Mouse (Mus musculus): ENCODE results near the gene Dhdh. TPM values are rescaled to one million over a fixed set of nuclear protein-coding genes. Genes with fewer than 3 reads are reported as not detected.
"Not testable (repeated sequence)": the region's sequence is repeated elsewhere in the genome, so short reads cannot be mapped to it uniquely, and the experiment has no call there.

Dhdh gene
- total RNA-seq (2014; fragmentation: Nextera tagmentation): 29.3 and 31.1 TPM in 2 replicates
- total RNA-seq (2017): 18.4 and 20.2 TPM in 2 replicates

DNA sequence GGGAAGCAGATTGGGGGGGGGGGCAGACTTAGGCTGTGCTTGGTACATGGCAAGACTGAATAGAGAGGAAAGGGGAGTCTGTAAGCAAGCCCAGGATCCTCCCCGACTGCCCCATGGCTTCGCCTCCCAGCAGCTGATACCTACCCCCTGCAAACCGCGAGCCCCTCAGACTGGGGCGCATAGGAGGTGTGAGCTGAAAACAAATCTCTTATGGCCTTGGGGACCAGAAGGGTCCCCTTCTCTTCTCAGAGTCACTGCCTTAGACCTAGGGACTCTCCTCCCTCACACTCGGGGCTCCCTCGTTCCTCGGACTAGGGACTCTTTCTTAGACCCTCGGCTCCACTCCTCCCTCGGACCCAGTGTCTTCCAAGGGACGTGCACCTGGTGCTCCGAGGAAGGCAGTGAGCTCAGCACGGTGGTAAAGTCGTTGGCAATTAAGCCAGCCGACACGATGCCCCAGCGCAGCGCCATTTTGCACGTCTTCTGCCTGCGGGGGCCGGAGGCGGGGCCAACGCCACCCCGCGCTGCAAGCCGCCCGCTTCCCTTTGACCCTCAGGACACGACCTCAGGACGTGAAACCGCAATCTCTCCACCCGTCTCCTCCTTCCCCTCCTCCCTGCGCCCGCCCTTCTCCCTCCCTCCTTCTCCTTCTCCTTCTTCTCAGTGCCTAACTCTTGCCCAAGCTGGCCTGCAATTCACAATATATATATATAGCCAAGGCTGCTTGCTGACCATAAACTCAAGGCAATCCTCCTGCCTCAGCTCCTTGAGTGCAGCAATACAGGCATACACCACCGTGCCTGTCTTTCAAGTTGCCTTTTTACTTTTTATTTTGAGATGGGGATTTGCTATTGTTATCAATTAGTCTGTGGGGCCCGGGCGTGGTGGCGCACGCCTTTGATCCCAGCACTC is at the start of gene Dhdh:
Gene Dhdh, minus strand, starts transcription at position 513 of the 912 bp plus-strand sequence.
- peak; percentile 96 for ATAC-seq (replicated peaks; ENCODE audit: poor library complexity, severe bottlenecking)

DNA sequence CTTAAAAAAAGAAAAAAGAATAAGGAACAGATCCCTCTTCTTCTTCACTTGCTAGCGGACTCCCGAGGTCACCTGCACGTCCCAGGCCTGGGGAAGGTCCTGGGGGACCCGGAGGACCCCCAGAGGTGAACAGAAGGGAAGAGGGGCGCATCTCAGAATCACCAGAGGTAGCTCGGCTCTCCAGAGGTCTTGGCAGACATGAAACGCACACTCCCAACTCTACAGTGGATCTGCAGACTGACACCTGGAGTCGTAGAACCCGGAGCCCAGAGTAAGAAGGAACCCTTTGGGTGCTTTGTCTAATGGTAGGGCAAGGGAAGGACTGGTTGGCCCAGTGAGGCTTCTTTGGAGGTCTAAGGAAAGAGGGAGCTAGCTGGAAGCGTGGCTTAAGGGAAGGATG is 49.0 kb upstream of the Dhdh start:
- ATAC-seq (replicated peaks; ENCODE audit: poor library complexity, severe bottlenecking): no peak

- ATAC-seq (replicated peaks; ENCODE audit: poor library complexity, severe bottlenecking): no peak
Measured at GRCm38 (mm10) chr7:45535676-45536075, 47.1 kb upstream of the Dhdh start.

DNA sequence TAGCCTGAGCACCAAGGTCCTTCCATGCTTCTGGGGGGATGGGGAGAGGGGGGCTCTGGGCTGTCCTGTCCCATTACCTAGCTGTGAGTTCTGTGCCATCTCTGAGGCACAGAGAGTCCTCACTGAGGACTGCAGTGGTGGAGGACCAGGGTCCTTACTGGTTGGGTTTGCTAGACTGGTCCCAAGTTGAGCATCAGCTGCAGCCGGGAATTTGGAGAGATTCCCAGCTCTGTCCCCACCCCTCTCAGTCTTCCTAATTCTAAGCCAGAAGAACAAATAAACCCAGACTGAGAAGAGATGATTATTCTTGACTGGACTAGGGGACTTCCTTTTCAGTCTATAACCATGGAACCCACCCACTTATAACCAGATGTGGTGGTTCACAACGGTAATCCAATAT is 42.0 kb upstream of the Dhdh start:
- no peak for ATAC-seq (replicated peaks; ENCODE audit: poor library complexity, severe bottlenecking)

DNA sequence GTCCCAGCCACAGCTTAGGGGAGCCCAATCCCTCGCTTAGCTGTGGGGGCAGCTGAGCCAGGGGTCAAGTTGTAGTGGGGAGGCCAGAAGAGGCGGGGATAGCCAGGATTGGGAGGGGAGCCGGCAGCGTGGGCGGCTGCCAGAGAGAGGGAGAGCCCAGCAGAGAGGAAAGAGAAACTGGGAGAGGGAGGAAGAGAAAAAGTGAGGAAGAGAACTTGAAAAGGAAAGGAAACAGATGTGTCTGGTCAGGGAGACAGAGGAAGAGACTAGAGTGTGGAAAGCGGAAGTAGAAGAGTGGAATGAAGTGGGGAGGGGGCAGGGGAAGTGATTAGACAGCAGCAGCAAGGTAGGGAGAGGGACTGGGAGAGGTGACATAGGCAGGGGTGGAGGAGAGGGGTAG is 40.9 kb upstream of the Dhdh start:
- peak; percentile 44 for ATAC-seq (replicated peaks; ENCODE audit: poor library complexity, severe bottlenecking)

DNA sequence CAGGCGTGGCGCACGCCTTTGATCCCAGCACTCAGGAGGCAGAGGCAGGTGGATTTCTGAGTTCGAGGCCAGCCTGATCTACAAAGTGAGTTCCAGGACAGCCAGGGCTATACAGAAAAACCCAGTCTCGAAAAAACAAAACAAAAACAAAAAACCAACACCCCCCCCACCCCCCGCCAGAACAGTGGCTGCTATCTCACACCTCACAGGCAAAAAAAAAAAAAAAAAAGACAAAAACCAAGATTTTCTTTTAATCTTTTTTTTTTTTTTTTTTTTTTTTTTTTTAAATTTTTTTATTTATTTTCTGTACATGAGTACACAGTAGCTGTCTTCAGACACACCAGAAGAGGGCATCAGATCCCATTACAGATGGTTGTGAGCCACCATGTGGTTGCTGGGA is 38.6 kb upstream of the Dhdh start:
- not testable (repeated sequence) for ATAC-seq (replicated peaks; ENCODE audit: poor library complexity, severe bottlenecking)

GRCm38 (mm10) chr7:45526474-45527120 is 38.0 kb upstream of the Dhdh start:
- ATAC-seq (replicated peaks; ENCODE audit: poor library complexity, severe bottlenecking): no peak

DNA sequence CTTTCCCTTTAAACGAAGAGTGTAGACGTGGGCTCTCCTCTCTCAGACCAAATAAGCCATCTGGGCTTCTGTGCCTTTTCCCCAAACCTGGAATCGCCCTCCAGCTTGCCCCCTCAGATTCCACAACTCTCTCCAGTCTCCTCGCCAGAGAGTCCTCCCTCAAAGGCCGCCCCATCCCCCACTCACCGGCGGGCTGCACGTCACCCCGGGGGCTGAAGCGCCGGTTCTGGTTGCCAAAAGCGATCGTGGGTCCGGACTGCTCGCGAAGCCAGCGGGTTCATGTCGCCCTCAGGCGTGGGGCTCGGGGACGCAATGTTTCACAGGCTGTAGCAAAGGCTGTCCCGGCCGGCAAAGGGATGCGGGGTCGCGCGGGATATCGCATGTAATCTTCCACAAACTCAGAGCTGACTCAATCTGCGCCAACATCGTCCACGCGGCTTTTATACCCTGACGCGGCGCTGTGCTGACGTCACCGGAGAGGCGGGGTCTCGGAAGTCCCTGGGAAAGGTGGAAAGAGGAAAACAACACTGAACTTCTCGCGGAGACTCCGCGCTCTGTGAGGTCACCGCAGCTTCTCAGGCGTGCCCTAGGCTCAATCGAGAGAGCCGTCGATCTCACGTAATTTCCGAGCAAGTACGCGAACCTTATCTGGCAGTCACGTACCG is 37.3 kb upstream of the Dhdh start, which contains the start of the genes Ppp1r15a and Plekha4:
Gene Ppp1r15a, minus strand, starts transcription at position 460 of the 665 bp plus-strand sequence.
Gene Plekha4, plus strand, starts transcription at position 522 of the 665 bp plus-strand sequence.
- ATAC-seq (replicated peaks; ENCODE audit: poor library complexity, severe bottlenecking): peak; percentile 72

DNA sequence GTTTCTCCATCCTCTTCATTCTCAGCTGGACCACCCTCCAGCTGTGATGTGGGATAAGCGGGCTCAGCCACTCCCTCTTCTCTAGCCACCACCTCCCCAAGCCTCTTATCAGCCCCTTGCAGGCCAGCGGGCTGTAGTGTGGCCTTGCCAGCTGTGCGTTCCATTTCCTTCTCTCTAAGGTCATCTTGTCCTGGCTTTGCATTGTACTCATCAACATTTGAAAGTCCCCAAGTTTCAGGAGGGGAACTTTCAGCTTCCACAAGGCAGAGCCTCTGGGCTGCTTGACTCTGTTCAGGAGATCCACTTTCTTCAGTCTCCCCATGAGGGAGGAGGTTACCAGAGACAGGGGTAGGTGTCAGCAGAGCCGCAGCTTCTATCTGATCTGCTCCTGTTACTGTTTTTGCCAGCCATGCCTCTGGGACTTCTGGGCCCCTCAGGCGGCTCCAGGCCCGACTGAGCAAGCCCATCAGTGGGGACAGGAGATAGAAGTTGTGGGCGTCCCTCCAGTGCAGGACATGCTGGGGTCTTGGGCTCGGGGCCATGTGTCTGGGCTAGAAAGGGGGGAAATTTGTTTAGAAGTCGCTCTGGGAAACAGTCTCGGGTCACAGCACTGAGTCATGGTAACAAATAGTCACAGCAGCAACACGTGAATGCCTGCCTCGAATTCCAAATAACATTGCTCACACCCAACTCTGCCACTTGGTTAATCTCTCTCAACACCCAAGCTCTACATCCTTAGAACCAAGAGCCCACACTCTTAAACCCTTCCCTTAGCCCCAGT is 36.4 kb upstream of the Dhdh start:
- ATAC-seq (replicated peaks; ENCODE audit: poor library complexity, severe bottlenecking): peak; percentile 11

DNA sequence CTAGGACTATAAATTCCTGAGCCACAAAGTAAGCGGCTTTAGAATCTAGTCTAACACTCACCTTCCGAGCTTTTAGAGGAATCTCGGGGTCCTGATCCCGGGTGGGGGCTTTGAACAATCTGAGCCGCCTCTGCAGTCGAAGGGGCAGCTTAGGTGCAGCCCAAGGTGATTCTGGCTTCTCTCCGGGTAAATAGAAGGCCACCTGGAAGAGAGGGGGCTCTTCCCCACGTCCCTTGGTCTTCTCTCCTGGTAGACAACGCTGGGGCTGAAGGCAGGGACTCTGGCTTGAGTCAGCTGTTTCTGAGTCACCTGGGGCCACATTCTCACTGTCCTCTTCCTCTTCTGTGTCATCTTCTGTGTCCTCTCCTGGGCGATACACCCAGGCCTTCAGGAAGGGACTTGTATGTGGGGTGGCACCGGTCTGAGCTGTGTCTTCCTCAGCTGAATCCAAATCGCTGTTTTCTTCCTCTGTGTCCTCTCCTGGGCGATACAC is 35.1 kb upstream of the Dhdh start:
- no peak for ATAC-seq (replicated peaks; ENCODE audit: poor library complexity, severe bottlenecking)

DNA sequence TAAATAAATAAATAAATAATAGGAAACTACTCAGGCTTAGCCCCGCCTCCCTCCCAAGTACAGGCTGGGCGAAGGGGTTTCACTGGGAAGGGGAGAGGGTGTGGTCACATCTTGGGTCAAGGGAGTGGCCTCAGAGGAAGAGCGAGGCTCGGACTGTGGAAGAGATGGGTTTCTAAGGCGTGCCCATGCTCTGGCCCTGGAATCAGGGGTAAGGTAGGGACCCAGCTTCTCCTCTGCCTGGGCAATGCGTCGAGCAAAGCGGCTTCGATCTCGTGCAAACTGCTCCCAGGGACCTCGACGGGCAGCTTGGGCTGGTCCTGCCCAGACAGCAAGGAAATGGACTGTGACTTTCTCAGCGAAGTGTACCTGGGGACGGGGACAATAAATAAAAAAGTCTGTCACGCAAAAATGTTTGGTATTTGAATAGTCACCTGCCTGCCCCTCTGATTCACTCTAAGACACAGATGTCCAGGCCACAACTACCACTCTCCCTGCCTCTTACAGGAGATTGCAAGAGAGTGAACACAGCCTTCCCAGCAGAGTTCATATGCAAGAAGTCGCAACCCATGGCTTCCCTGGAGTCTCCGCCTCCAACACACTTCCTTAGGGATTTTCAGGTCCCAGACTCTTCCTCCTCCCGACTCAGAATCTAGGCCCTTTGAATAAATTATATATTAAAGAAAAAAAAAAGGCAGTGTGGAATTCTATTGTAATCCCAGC is 34.5 kb upstream of the Dhdh start:
- ATAC-seq (replicated peaks; ENCODE audit: poor library complexity, severe bottlenecking): no peak

- ATAC-seq (replicated peaks; ENCODE audit: poor library complexity, severe bottlenecking): no peak
Measured at GRCm38 (mm10) chr7:45522194-45522752, 33.7 kb upstream of the Dhdh start.

- peak; percentile 57 for ATAC-seq (replicated peaks; ENCODE audit: poor library complexity, severe bottlenecking)
Measured at GRCm38 (mm10) chr7:45521728-45522184, 33.2 kb upstream of the Dhdh start.

GRCm38 (mm10) chr7:45520605-45521004 is 32.0 kb upstream of the Dhdh start:
- ATAC-seq (replicated peaks; ENCODE audit: poor library complexity, severe bottlenecking): no peak

- no peak for ATAC-seq (replicated peaks; ENCODE audit: poor library complexity, severe bottlenecking)
Measured at GRCm38 (mm10) chr7:45519345-45520120, 30.9 kb upstream of the Dhdh start.

DNA sequence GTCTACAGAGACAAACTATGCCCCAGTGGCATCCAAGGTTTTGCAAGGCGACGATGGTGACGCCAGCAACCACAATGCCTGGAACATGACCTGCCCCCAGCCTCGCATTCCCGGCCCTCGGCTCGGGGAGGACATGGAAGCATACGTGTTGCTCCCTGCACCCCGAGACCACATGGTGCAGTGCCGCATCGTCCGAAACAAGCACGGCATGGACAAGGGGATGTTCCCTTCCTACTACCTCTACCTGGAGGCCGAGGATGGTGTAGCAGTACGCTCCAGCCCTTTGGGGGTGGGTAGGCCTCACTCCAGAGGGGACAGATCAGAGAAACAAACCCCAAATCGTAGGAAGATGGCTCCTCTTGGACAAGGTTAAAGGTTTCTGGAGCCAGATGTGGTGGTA is 30.0 kb upstream of the Dhdh start:
- no peak for ATAC-seq (replicated peaks; ENCODE audit: poor library complexity, severe bottlenecking)

DNA sequence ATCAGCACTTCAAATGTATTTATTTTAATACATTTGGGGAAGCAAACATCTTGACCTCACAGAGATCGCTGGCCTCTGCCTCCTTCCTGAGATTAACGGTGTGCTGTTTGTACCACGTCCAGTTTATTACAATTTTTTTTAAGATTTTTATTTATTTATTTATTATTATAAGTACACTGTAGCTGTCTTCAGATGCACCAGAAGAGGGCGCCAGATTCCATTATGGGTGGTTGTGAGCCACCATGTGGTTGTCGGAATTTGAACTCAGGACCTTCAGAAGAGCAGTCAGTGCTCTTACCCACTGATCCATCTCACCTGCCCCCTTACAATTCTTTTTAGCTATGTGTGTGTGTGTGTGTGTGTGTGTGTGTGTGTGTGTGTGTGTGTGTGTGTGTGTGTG is 28.2 kb upstream of the Dhdh start:
- ATAC-seq (replicated peaks; ENCODE audit: poor library complexity, severe bottlenecking): not testable (repeated sequence)

- peak; percentile 50 for ATAC-seq (replicated peaks; ENCODE audit: poor library complexity, severe bottlenecking)
Measured at GRCm38 (mm10) chr7:45515436-45515835, 26.8 kb upstream of the Dhdh start.

Data from granulocyte monocyte progenitor cell, adult 5-6 weeks (primary cell).